Mouse (Mus musculus): ENCODE data around the gene Spns1. TPM values are rescaled to one million over a fixed set of nuclear protein-coding genes. Genes with fewer than 3 reads are reported as not detected.
"Not testable (repeated sequence)": the region's sequence is repeated elsewhere in the genome, so short reads cannot be mapped to it uniquely, and the experiment has no call there.

The Spns1 gene
- polyA plus RNA-seq, 1 experiment from 2014 or later = 24.4 TPM

GRCm38 (mm10) chr7:126397822-126398221 lies 20.6 kb upstream of the Spns1 start:
- Histone ChIP-seq H3K4me2 (replicated peaks; ENCODE audit: low read depth) (no peak overlapping the region), H3K27me3 (ENCODE audit: control insufficient read depth, insufficient read depth, low read length) (no peaks in the 10 kb centered on the region), H3K27ac (replicated peaks) (no peak overlapping the region), H3K4me3 (ENCODE audit: low read depth, low read length) (no peak overlapping the region), H3K36me3 (ENCODE audit: control insufficient read depth, insufficient read depth, low read length) (no peaks in the 10 kb centered on the region), H3K4me1 (replicated peaks; ENCODE audit: control insufficient read depth, insufficient read depth) (no peaks in the 10 kb centered on the region), H3K9me3 (ENCODE audit: control insufficient read depth, low read length) (no peaks in the 10 kb centered on the region), H3K9ac (ENCODE audit: low read length) (no peak overlapping the region)
- ATAC-seq (ENCODE audit: low FRiP score, low TSS enrichment) (no peak), DNase-seq (ENCODE audit: low spot score) (no peak)
- TF ChIP-seq CTCF (IDR thresholded peaks at IDR 0.05; ENCODE audit: low read depth) (no peak), EP300 (optimal IDR thresholded peaks at IDR 0.05) (no peak)
- 94% methylated on average over 4 of the region's 4 CpGs for WGBS

- H3K27ac ChIP-seq (replicated peaks) = no peak overlapping the region
- TF ChIP-seq CTCF (IDR thresholded peaks at IDR 0.05; ENCODE audit: low read depth) (no peak), EP300 (optimal IDR thresholded peaks at IDR 0.05) (no peak)
- no peak overlapping the region for H3K9ac ChIP-seq (ENCODE audit: low read length)
- no peaks in the 10 kb centered on the region for H3K9me3 ChIP-seq (ENCODE audit: control insufficient read depth, low read length)
- no peaks in the 10 kb centered on the region for H3K36me3 ChIP-seq (ENCODE audit: control insufficient read depth, insufficient read depth, low read length)
- H3K4me1 ChIP-seq (replicated peaks; ENCODE audit: control insufficient read depth, insufficient read depth) = no peaks in the 10 kb centered on the region
- ATAC-seq (ENCODE audit: low FRiP score, low TSS enrichment) (no peak), DNase-seq (ENCODE audit: low spot score) (no peak)
- WGBS = 45% methylated on average over 6 of the region's 6 CpGs
- H3K4me3 ChIP-seq (ENCODE audit: low read depth, low read length) = no peak overlapping the region
- peak overlapping the region; percentile 9 for H3K4me2 ChIP-seq (replicated peaks; ENCODE audit: low read depth)
- no peaks in the 10 kb centered on the region for H3K27me3 ChIP-seq (ENCODE audit: control insufficient read depth, insufficient read depth, low read length)
These were observed 20.0 kb upstream of the Spns1 start for GRCm38 (mm10) chr7:126397221-126397620.

GRCm38 (mm10) chr7:126396298-126397119 lies 19.3 kb upstream of the Spns1 start, which contains the start of gene Nfatc2ip:
Nfatc2ip (minus strand) TSS chr7:126396737.
- Histone ChIP-seq H3K9ac (ENCODE audit: low read length) (peak within 1 kb of the TSS; percentile 82), H3K4me1 (replicated peaks; ENCODE audit: control insufficient read depth, insufficient read depth) (no peaks in the 10 kb centered on the region), H3K27ac (replicated peaks) (0 out of 2 replicates have a peak within 1 kb of the TSS, but pooled peaks have one; percentile 56), H3K27me3 (ENCODE audit: control insufficient read depth, insufficient read depth, low read length) (no peaks in the 10 kb centered on the region), H3K36me3 (ENCODE audit: control insufficient read depth, insufficient read depth, low read length) (0 out of 2 replicates have a peak, but pooled peaks cover 2% of the 10 kb centered on the region), H3K9me3 (ENCODE audit: control insufficient read depth, low read length) (no peaks in the 10 kb centered on the region), H3K4me2 (replicated peaks; ENCODE audit: low read depth) (peak within 1 kb of the TSS; percentile 97), H3K4me3 (ENCODE audit: low read depth, low read length) (peak within 1 kb of the TSS; percentile 92)
- under 1% methylated on average over 59 of the region's 59 CpGs for WGBS
- peak; percentile 71 for TF ChIP-seq EP300 (optimal IDR thresholded peaks at IDR 0.05)
- TF ChIP-seq CTCF (IDR thresholded peaks at IDR 0.05; ENCODE audit: low read depth) = no peak
- ATAC-seq (ENCODE audit: low FRiP score, low TSS enrichment) (peak; percentile 99), DNase-seq (ENCODE audit: low spot score) (peak; percentile 94)

GRCm38 (mm10) chr7:126392086-126392884 lies 15.0 kb upstream of the Spns1 start:
- not testable (repeated sequence) for H3K4me3 ChIP-seq (ENCODE audit: low read depth, low read length); H3K27ac ChIP-seq (replicated peaks); H3K9me3 ChIP-seq (ENCODE audit: control insufficient read depth, low read length); H3K4me2 ChIP-seq (replicated peaks; ENCODE audit: low read depth); H3K4me1 ChIP-seq (replicated peaks; ENCODE audit: control insufficient read depth, insufficient read depth); ATAC-seq (ENCODE audit: low FRiP score, low TSS enrichment); H3K27me3 ChIP-seq (ENCODE audit: control insufficient read depth, insufficient read depth, low read length); DNase-seq (ENCODE audit: low spot score); H3K9ac ChIP-seq (ENCODE audit: low read length); H3K36me3 ChIP-seq (ENCODE audit: control insufficient read depth, insufficient read depth, low read length)
- WGBS = 82% methylated on average over 7 of the region's 7 CpGs

GRCm38 (mm10) chr7:126388185-126388584 lies 10.9 kb upstream of the Spns1 start:
- no peaks in the 10 kb centered on the region for H3K27me3 ChIP-seq (ENCODE audit: control insufficient read depth, insufficient read depth, low read length)
- no peaks in the 10 kb centered on the region for H3K4me1 ChIP-seq (replicated peaks; ENCODE audit: control insufficient read depth, insufficient read depth)
- H3K27ac ChIP-seq (replicated peaks) = no peak overlapping the region
- H3K9me3 ChIP-seq (ENCODE audit: control insufficient read depth, low read length) = no peaks in the 10 kb centered on the region
- H3K36me3 ChIP-seq (ENCODE audit: control insufficient read depth, insufficient read depth, low read length) = peaks cover 15% of the 10 kb centered on the region
- H3K4me3 ChIP-seq (ENCODE audit: low read depth, low read length) = no peak overlapping the region
- DNase-seq (ENCODE audit: low spot score) (no peak), ATAC-seq (ENCODE audit: low FRiP score, low TSS enrichment) (no peak)
- 92% methylated on average over 1 of the region's 1 CpGs for WGBS
- no peak overlapping the region for H3K4me2 ChIP-seq (replicated peaks; ENCODE audit: low read depth)
- no peak for TF ChIP-seq EP300 (optimal IDR thresholded peaks at IDR 0.05)
- no peak overlapping the region for H3K9ac ChIP-seq (ENCODE audit: low read length)

GRCm38 (mm10) chr7:126383565-126383964 lies 6.3 kb upstream of the Spns1 start:
- no peak overlapping the region for H3K27ac ChIP-seq (replicated peaks)
- H3K27me3 ChIP-seq (ENCODE audit: control insufficient read depth, insufficient read depth, low read length) = no peaks in the 10 kb centered on the region
- no peak for DNase-seq (ENCODE audit: low spot score)
- H3K4me3 ChIP-seq (ENCODE audit: low read depth, low read length) = no peak overlapping the region
- no peaks in the 10 kb centered on the region for H3K9me3 ChIP-seq (ENCODE audit: control insufficient read depth, low read length)
- no peaks in the 10 kb centered on the region for H3K4me1 ChIP-seq (replicated peaks; ENCODE audit: control insufficient read depth, insufficient read depth)
- peaks cover 10% of the 10 kb centered on the region for H3K36me3 ChIP-seq (ENCODE audit: control insufficient read depth, insufficient read depth, low read length)
- H3K9ac ChIP-seq (ENCODE audit: low read length) = no peak overlapping the region
- 82% methylated on average over 5 of the region's 5 CpGs for WGBS
- TF ChIP-seq EP300 (optimal IDR thresholded peaks at IDR 0.05) (no peak), CTCF (IDR thresholded peaks at IDR 0.05; ENCODE audit: low read depth) (no peak)
- ATAC-seq (ENCODE audit: low FRiP score, low TSS enrichment) = no peak
- H3K4me2 ChIP-seq (replicated peaks; ENCODE audit: low read depth) = no peak overlapping the region

Measured in stomach, postnatal 0 days (tissue).